Mouse (Mus musculus) lung, embryonic 14.5 days (tissue): ENCODE measurements around the gene Gm5901. TPM values are rescaled to one million over a fixed set of nuclear protein-coding genes. Genes with fewer than 3 reads are reported as not detected.

Source experiments
- ATAC-seq: fragments of 200-750 bp; cut with Nextera tagmentation; 2 replicates; pipeline ENCODE4 v1.8.0; 2017; ENCODE audit warnings: mild to moderate bottlenecking, moderate TSS enrichment, moderate library complexity; ENCODE audit not compliant: insufficient read depth
- DNase-seq: peaks from one replicate; pipeline ENCODE4 v3.0.0-alpha.2; 2015
- H3K27ac ChIP-seq: fragments of 300-500 bp; sonication (generic); 2 replicates; pipeline ENCODE4 v1.5.1; 2014; ENCODE audit warnings: low read depth, mild to moderate bottlenecking, moderate library complexity
- H3K27me3 ChIP-seq: fragments of 300-500 bp; sonication (generic); 2 replicates; pipeline ENCODE4 v1.6.1; 2014; ENCODE audit warnings: low read length, control low read depth; ENCODE audit not compliant: insufficient read depth
- H3K36me3 ChIP-seq: fragments of 300-500 bp; sonication (generic); 2 replicates; pipeline ENCODE4 v1.6.1; 2014; ENCODE audit warnings: control low read depth; ENCODE audit not compliant: insufficient read depth
- H3K4me1 ChIP-seq: fragments of 300-500 bp; sonication (generic); 2 replicates; pipeline ENCODE4 v1.6.1; 2014; ENCODE audit warnings: antibody characterized with exemption, control low read depth; ENCODE audit not compliant: insufficient read depth
- H3K4me2 ChIP-seq: fragments of 300-500 bp; sonication (generic); 2 replicates; pipeline ENCODE4 v1.6.1; 2014; ENCODE audit warnings: mild to moderate bottlenecking
- H3K4me3 ChIP-seq: fragments of 300-500 bp; sonication (generic); 2 replicates; pipeline ENCODE4 v1.5.1; 2014; ENCODE audit warnings: low read depth, low read length
- H3K9ac ChIP-seq: fragments of 300-500 bp; sonication (generic); 2 replicates; pipeline ENCODE4 v1.6.1; 2014
- H3K9me3 ChIP-seq: fragments of 300-500 bp; sonication (generic); 2 replicates; pipeline ENCODE4 v1.6.1; 2016; ENCODE audit warnings: low read depth, low read length, control low read depth
- CTCF ChIP-seq: IDR thresholded peaks from 2 replicates; pipeline ENCODE4 v1.5.1; 2016; ENCODE audit warnings: antibody characterized with exemption, low read depth
- WGBS: fragments of 180-500 bp; shearing (Covaris S2); extraction: QIAGEN DNeasy Blood & Tissue Kit; methylation state at CpG from one replicate; pipeline ENCODE4 v1.1.7; 2014; 5-methylcytosine and 5-hydroxymethylcytosine counted together
- polyA plus RNA-seq: library from polyadenylated mRNA; unstranded; fragments of >200 nt; fragmentation: Nextera tagmentation; extraction: Ambion mirVana; gene quantifications from 2 replicates; pipeline ENCODE4 v1.2.1, GENCODE M21; 2014

The Gm5901 gene
- polyA plus RNA-seq, 1 experiment from 2014 or later: not detected

DNA sequence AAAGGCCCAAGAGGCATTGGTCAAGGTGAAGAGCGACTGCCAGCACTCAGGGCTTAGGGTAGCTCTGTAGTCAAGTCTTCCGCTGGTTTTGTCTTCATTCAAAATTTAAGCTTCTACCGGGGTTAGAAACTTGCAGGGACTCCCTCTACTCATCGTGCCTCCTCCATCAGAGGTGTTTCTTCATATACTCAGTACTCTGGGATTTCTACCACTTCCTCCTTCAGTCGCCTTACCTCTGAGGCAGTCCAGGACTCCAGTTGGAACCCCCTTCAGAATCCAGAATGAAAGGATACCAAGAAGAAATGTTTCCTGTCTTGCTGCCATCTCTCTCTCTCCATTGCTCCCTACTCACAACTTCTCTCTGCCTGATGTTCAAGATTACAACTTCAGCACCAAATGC, 7.6 kb upstream of the Gm5901 start:
- Histone ChIP-seq H3K4me1 (no peaks in the 10 kb centered on the region), H3K9ac (no peak overlapping the region), H3K27me3 (no peaks in the 10 kb centered on the region), H3K4me3 (no peak overlapping the region), H3K27ac (no peak overlapping the region), H3K4me2 (no peak overlapping the region), H3K36me3 (no peaks in the 10 kb centered on the region; the same call in 1 of the 2 replicates), H3K9me3 (no peaks in the 10 kb centered on the region)
- TF ChIP-seq CTCF: no peak
- ATAC-seq (no peak), DNase-seq (no peak)
- WGBS: 83% methylated on average over 5 of the region's 5 CpGs

DNA sequence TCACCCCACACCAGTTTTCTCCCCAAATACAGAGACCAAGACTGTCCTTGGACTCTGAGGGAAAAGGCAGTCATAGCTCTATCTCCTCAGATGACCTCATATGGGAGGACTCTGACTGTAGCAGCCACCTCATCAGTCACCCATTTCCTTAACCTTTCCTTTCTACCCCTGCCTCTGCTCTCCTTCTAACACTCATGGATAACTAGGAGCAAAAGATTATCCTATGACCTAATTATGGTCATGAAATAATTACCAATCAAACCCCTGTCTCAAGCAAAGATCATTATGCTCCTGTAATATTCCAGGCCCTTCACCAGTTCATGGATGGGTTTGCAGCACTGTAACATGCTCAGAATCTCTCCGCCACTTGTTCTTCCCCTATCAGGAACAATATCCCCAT, 6.9 kb upstream of the Gm5901 start, which contains the start of gene Olfr692:
Gene Olfr692 (plus strand): TSS at position 301 of the 400 bp plus-strand sequence.
- Histone ChIP-seq H3K27me3 (no peaks in the 10 kb centered on the region), H3K4me2 (no peak within 1 kb of the TSS), H3K9ac (no peak within 1 kb of the TSS), H3K9me3 (no peaks in the 10 kb centered on the region), H3K4me1 (no peaks in the 10 kb centered on the region), H3K27ac (no peak within 1 kb of the TSS), H3K4me3 (no peak within 1 kb of the TSS), H3K36me3 (no peaks in the 10 kb centered on the region; the same call in 1 of the 2 replicates)
- ATAC-seq: no peak
- WGBS: 93% methylated on average over 1 of the region's 1 CpGs
- no peak for DNase-seq
- no peak for TF ChIP-seq CTCF

GRCm38 (mm10) chr7:105368521-105368920, 6.3 kb upstream of the Gm5901 start:
- H3K36me3 ChIP-seq: no peaks in the 10 kb centered on the region; the same call in 1 of the 2 replicates
- DNase-seq: no peak
- H3K27ac ChIP-seq: no peak overlapping the region
- H3K27me3 ChIP-seq: no peaks in the 10 kb centered on the region
- no peak for ATAC-seq
- H3K4me3 ChIP-seq: no peak overlapping the region
- no peak overlapping the region for H3K4me2 ChIP-seq
- no peaks in the 10 kb centered on the region for H3K4me1 ChIP-seq
- no peaks in the 10 kb centered on the region for H3K9me3 ChIP-seq
- 92% methylated on average over 4 of the region's 4 CpGs for WGBS
- no peak for TF ChIP-seq CTCF
- H3K9ac ChIP-seq: no peak overlapping the region

- Histone ChIP-seq H3K4me1 (no peaks in the 10 kb centered on the region), H3K9ac (no peak overlapping the region), H3K9me3 (no peaks in the 10 kb centered on the region), H3K4me2 (no peak overlapping the region), H3K27ac (no peak overlapping the region), H3K27me3 (no peaks in the 10 kb centered on the region), H3K36me3 (peaks cover 19% of the 10 kb centered on the region), H3K4me3 (no peak overlapping the region)
- TF ChIP-seq CTCF: no peak
- DNase-seq (no peak), ATAC-seq (no peak)
- WGBS: 81% methylated on average over 1 of the region's 1 CpGs
Measured at GRCm38 (mm10) chr7:105372912-105373311, 1.9 kb upstream of the Gm5901 start.

DNA sequence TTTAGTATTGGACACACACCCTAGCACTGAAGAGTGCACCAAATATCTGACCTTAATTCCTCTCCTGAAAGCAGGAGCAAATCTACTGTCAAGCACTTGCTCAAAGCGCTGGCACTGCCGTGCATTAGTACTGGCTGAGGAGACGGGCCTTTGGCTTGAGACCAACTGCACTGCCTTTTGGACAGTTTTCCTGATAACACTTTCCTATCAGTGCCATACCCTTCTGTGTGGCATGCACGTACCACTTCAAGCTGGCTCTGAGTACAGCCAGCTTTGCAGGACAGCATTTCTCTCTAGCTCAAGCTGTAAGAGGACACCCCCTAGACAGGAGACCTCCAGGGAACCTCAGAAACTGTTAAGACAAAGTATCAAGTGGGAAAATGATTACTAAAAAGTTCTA, 1.3 kb upstream of the Gm5901 start:
- Histone ChIP-seq H3K36me3 (peaks cover 25% of the 10 kb centered on the region), H3K4me1 (no peaks in the 10 kb centered on the region), H3K9ac (no peak overlapping the region), H3K27ac (no peak overlapping the region), H3K9me3 (no peaks in the 10 kb centered on the region), H3K4me2 (no peak overlapping the region), H3K27me3 (no peaks in the 10 kb centered on the region), H3K4me3 (no peak overlapping the region)
- ATAC-seq: no peak
- TF ChIP-seq CTCF: no peak
- no peak for DNase-seq
- WGBS: 73% methylated on average over 4 of the region's 4 CpGs

- no peak overlapping the region for H3K4me2 ChIP-seq
- H3K4me3 ChIP-seq: no peak overlapping the region
- TF ChIP-seq CTCF: no peak
- DNase-seq (no peak), ATAC-seq (no peak)
- no peak overlapping the region for H3K27ac ChIP-seq
- no peaks in the 10 kb centered on the region for H3K4me1 ChIP-seq
- H3K9me3 ChIP-seq: no peaks in the 10 kb centered on the region
- peaks cover 30% of the 10 kb centered on the region for H3K36me3 ChIP-seq
- H3K27me3 ChIP-seq: no peaks in the 10 kb centered on the region
- WGBS: 93% methylated on average over 3 of the region's 3 CpGs
- no peak overlapping the region for H3K9ac ChIP-seq
Measured at GRCm38 (mm10) chr7:105373976-105374375, 862 bp upstream of the Gm5901 start.

DNA sequence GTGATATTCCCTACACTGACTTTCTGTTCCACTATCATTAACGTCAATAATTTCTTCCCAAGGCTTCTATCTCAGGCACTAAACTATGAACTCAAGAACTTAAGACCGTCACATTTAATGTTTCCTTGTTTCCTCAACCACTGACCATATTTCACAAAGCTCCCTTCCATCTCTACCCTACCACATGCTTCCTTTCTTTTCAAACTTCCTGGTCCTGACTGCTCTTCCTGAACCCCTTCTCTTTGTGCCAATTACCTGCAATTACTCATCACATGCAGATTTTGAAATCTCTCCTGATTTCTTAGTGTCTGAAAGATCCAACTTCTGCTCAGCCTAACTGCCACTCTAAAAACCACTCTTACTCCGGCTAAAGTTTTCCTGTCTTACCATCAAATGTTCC, 5.5 kb downstream of the Gm5901 start:
- WGBS: 92% methylated on average over 3 of the region's 3 CpGs
- H3K36me3 ChIP-seq: peaks cover 82% of the 10 kb centered on the region
- no peak overlapping the region for H3K4me2 ChIP-seq
- no peaks in the 10 kb centered on the region for H3K9me3 ChIP-seq
- no peak for TF ChIP-seq CTCF
- ATAC-seq (no peak), DNase-seq (no peak)
- H3K27ac ChIP-seq: no peak overlapping the region
- H3K4me3 ChIP-seq: no peak overlapping the region
- no peaks in the 10 kb centered on the region for H3K4me1 ChIP-seq
- no peak overlapping the region for H3K9ac ChIP-seq
- no peaks in the 10 kb centered on the region for H3K27me3 ChIP-seq

DNA sequence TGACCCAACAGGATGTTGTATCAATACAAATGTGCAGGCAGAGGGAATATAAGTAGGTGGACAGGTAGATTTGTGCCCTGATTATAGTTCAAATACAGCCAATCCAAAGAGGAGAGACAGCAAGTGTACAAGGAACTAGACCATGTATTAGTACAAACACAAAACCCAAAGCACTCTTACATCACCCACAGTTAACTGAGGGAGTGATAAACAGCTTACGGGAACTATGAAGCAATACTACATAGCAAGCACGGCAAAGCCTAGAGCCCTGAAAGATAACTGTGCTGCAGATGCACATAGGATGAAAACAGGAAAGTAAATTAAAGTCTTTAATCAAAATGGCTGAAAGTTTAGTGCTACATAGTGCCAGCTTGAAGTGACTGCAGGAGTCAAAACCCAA, 12.9 kb downstream of the Gm5901 start:
- no peaks in the 10 kb centered on the region for H3K27me3 ChIP-seq
- WGBS: 90% methylated on average over 2 of the region's 2 CpGs
- ATAC-seq: no peak

More for the DNA sequence above, 12.9 kb downstream of the Gm5901 start:
- H3K4me1 ChIP-seq: no peaks in the 10 kb centered on the region
- TF ChIP-seq CTCF: no peak
- no peak overlapping the region for H3K4me3 ChIP-seq
- H3K36me3 ChIP-seq: peaks cover 70% of the 10 kb centered on the region
- H3K9me3 ChIP-seq: no peaks in the 10 kb centered on the region
- H3K9ac ChIP-seq: no peak overlapping the region
- H3K27ac ChIP-seq: no peak overlapping the region
- H3K4me2 ChIP-seq: no peak overlapping the region
- DNase-seq: no peak
